Mouse (Mus musculus) intestine, embryonic 16.5 days (tissue): ENCODE results near the gene Slc43a2. TPM values are rescaled to one million over a fixed set of nuclear protein-coding genes. Genes with fewer than 3 reads are reported as not detected.

Source experiments
- ATAC-seq: fragments of 200-750 bp; cut with Nextera tagmentation; 2 replicates; pipeline ENCODE4 v1.8.0; 2017; ENCODE audit warnings: moderate TSS enrichment, moderate library complexity
- H3K27ac ChIP-seq: fragments of 300-500 bp; sonication (generic); 2 replicates; pipeline ENCODE4 v1.5.1; 2014; ENCODE audit warnings: mild to moderate bottlenecking, low read length
- H3K27me3 ChIP-seq: fragments of 300-500 bp; sonication (generic); replicated peaks from 2 replicates; pipeline ENCODE4 v1.6.1; 2014; ENCODE audit warnings: low read length, control low read depth, mixed read lengths; ENCODE audit not compliant: control insufficient read depth, insufficient read depth
- H3K36me3 ChIP-seq: fragments of 300-500 bp; sonication (generic); 2 replicates; pipeline ENCODE4 v1.6.1; 2014; ENCODE audit warnings: low read length, control low read depth; ENCODE audit not compliant: control insufficient read depth, insufficient read depth
- H3K4me1 ChIP-seq: fragments of 300-500 bp; sonication (generic); 2 replicates; pipeline ENCODE4 v1.6.1; 2014; ENCODE audit warnings: low read length, control low read depth, mixed read lengths; ENCODE audit not compliant: control insufficient read depth, insufficient read depth
- H3K4me2 ChIP-seq: fragments of 300-500 bp; sonication (generic); 2 replicates; pipeline ENCODE4 v1.6.1; 2014; ENCODE audit warnings: low read depth, low read length, control low read depth
- H3K4me3 ChIP-seq: fragments of 300-500 bp; sonication (generic); 2 replicates; pipeline ENCODE4 v1.5.1; 2014; ENCODE audit warnings: mild to moderate bottlenecking, low read length
- H3K9ac ChIP-seq: fragments of 300-500 bp; sonication (generic); 2 replicates; pipeline ENCODE4 v1.6.1; 2014; ENCODE audit warnings: low read depth, low read length
- H3K9me3 ChIP-seq: fragments of 300-500 bp; sonication (generic); 2 replicates; pipeline ENCODE4 v1.6.1; 2016; ENCODE audit warnings: low read length, control low read depth; ENCODE audit not compliant: control insufficient read depth
- WGBS: fragments of 180-500 bp; shearing (Covaris S2); extraction: QIAGEN DNeasy Blood & Tissue Kit; methylation state at CpG from one replicate; pipeline ENCODE4 v1.1.7; 2014; 5-methylcytosine and 5-hydroxymethylcytosine counted together
- polyA plus RNA-seq: library from polyadenylated mRNA; unstranded; fragments of >200 nt; fragmentation: Nextera tagmentation; extraction: Ambion mirVana; gene quantifications from 2 replicates; pipeline ENCODE4 v1.2.1, GENCODE M21; 2015

Slc43a2 gene
- polyA plus RNA-seq, 1 experiment from 2014 or later = 22.0 TPM

DNA sequence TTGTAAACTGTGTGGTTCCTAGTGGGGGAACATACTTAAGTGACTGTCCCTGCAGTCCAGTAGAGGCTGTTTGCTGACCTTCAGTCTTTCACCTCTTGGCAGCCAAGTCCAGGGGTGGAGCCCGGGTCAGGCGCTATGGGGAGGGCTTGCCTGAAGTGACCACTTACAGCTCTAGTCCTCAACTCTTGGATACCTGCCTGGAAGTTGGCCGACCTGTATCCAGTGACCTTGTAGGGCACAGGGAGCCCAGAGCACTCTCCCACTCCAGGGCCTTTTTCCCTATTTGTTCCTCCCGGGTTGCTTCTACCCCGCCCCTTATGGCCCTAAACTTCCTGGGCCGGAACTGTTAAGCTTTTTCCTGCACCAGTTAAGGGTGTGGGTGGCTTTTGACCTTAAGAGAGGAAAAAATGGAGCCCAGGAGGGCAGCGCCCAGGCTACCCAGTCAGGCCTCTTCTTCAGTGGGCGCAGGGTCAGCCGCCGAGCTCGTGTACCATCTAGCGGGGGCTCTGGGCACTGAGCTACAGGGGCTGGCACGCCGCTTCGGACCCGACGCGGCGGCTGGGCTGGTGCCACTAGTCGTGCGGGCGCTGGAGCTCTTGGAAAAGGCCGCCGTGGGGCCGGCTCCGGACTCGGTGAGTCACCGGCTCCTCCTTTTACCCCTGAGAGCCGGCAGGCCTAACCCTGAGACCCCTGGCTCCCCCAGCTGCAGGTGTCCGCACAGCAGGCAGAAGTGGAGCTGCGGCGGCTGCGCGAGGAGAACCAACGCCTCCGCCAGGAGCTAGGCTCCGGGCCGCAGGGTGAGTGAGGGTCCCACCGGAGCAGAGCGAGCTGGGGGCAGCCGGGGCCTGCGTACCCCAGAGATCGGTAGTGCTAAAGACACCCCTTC, 21.5 kb upstream of the Slc43a2 start, which contains the start of gene Rilp:
TSS of gene Rilp (plus strand) at position 354 of the 886 bp plus-strand sequence.
- Histone ChIP-seq H3K36me3 (peaks cover 15% of the 10 kb centered on the region), H3K27ac (peak within 1 kb of the TSS; percentile 92), H3K4me3 (peak within 1 kb of the TSS; percentile 62), H3K4me1 (peaks cover 19% of the 10 kb centered on the region), H3K9ac (peak within 1 kb of the TSS; percentile 83), H3K9me3 (no peaks in the 10 kb centered on the region), H3K27me3 (no peaks in the 10 kb centered on the region), H3K4me2 (peak within 1 kb of the TSS; percentile 98)
- WGBS = 2% methylated on average over 43 of the region's 43 CpGs
- ATAC-seq = peak; percentile 76

GRCm38 (mm10) chr11:75510627-75510993, 20.9 kb upstream of the Slc43a2 start:
- Histone ChIP-seq H3K4me1 (peaks cover 19% of the 10 kb centered on the region), H3K9me3 (no peaks in the 10 kb centered on the region), H3K27me3 (no peaks in the 10 kb centered on the region), H3K4me3 (peak overlapping the region; percentile 62), H3K4me2 (peak overlapping the region; percentile 98), H3K27ac (peak overlapping the region; percentile 92), H3K36me3 (peaks cover 14% of the 10 kb centered on the region), H3K9ac (peak overlapping the region; percentile 83)
- WGBS = 3% methylated on average over 18 of the region's 24 CpGs
- ATAC-seq = peak; percentile 89

- H3K9ac ChIP-seq = no peak overlapping the region
- no peak overlapping the region for H3K4me3 ChIP-seq
- H3K27me3 ChIP-seq = no peaks in the 10 kb centered on the region
- peaks cover 19% of the 10 kb centered on the region for H3K4me1 ChIP-seq
- H3K36me3 ChIP-seq = peaks cover 12% of the 10 kb centered on the region
- ATAC-seq = no peak
- H3K9me3 ChIP-seq = no peaks in the 10 kb centered on the region
- H3K27ac ChIP-seq = no peak overlapping the region
- H3K4me2 ChIP-seq = no peak overlapping the region
- 73% methylated on average over 6 of the region's 6 CpGs for WGBS
Measured at GRCm38 (mm10) chr11:75511213-75511612, 20.3 kb upstream of the Slc43a2 start.

GRCm38 (mm10) chr11:75512301-75513018, 19.0 kb upstream of the Slc43a2 start:
- Histone ChIP-seq H3K9me3 (no peaks in the 10 kb centered on the region), H3K27me3 (no peaks in the 10 kb centered on the region), H3K27ac (no peak overlapping the region), H3K9ac (no peak overlapping the region), H3K4me1 (peaks cover 19% of the 10 kb centered on the region), H3K4me3 (no peak overlapping the region), H3K36me3 (peaks cover 12% of the 10 kb centered on the region), H3K4me2 (no peak overlapping the region)
- WGBS = 81% methylated on average over 9 of the region's 9 CpGs
- ATAC-seq = no peak

DNA sequence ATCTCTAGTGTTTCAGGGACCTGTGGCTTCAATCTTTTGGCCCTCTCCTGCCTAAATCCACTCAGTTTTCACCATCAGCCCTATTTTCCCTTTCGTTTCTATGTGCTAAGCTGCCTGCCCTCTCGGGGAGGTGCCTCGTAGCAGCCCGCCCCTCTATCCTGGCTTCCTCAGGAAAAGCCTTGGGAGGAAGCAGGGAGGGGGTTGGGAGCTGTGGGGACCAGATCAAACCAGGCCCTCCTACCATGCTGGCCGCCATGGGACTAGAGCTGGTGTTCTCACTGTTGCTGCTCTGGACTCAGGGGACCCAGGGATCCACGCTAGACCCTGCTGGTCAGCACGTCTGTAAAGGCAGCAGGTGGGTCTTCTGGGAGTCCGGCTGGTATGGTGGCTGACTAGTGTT, 18.2 kb upstream of the Slc43a2 start, which contains the start of gene Scarf1:
TSS of gene Scarf1 (plus strand) at position 205 of the 400 bp plus-strand sequence.
- WGBS = 62% methylated on average over 8 of the region's 8 CpGs
- peaks cover 7% of the 10 kb centered on the region for H3K36me3 ChIP-seq
- H3K27ac ChIP-seq = no peak within 1 kb of the TSS
- H3K4me1 ChIP-seq = peaks cover 19% of the 10 kb centered on the region
- 0 out of 2 replicates have a peak within 1 kb of the TSS, but pooled peaks have one; percentile 7 for H3K4me3 ChIP-seq
- no peak within 1 kb of the TSS for H3K9ac ChIP-seq
- no peaks in the 10 kb centered on the region for H3K27me3 ChIP-seq
- H3K9me3 ChIP-seq = no peaks in the 10 kb centered on the region
- no peak within 1 kb of the TSS for H3K4me2 ChIP-seq
- no peak for ATAC-seq

DNA sequence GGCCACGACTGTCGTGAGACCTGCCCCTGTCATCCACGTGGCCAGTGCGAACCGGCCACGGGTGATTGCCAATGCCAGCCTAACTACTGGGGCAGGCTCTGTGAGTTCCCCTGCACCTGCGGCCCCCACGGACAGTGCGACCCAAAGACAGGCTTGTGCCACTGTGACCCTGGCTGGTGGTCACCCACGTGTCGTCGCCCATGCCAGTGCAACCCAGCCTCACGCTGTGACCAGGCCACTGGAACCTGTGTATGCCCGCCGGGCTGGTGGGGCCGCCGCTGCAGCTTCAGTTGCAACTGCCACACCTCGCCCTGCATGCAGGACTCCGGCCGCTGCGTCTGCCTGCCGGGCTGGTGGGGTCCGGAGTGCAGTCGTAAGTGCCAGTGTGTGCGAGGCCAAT, 16.3 kb upstream of the Slc43a2 start:
- Histone ChIP-seq H3K36me3 (no peaks in the 10 kb centered on the region), H3K9ac (no peak overlapping the region), H3K4me2 (no peak overlapping the region), H3K4me1 (peaks cover 3% of the 10 kb centered on the region; the same call in 1 of the 2 replicates), H3K27me3 (no peaks in the 10 kb centered on the region), H3K27ac (no peak overlapping the region), H3K9me3 (no peaks in the 10 kb centered on the region), H3K4me3 (no peak overlapping the region)
- ATAC-seq = no peak
- 93% methylated on average over 25 of the region's 25 CpGs for WGBS

GRCm38 (mm10) chr11:75519834-75520633, 11.5 kb upstream of the Slc43a2 start:
- H3K36me3 ChIP-seq = no peaks in the 10 kb centered on the region
- H3K4me1 ChIP-seq = no peaks in the 10 kb centered on the region
- no peak overlapping the region for H3K4me3 ChIP-seq
- H3K9me3 ChIP-seq = no peaks in the 10 kb centered on the region
- no peak for ATAC-seq
- WGBS = 74% methylated on average over 15 of the region's 15 CpGs
- H3K27ac ChIP-seq = no peak overlapping the region
- H3K9ac ChIP-seq = no peak overlapping the region
- no peaks in the 10 kb centered on the region for H3K27me3 ChIP-seq
- H3K4me2 ChIP-seq = no peak overlapping the region

DNA sequence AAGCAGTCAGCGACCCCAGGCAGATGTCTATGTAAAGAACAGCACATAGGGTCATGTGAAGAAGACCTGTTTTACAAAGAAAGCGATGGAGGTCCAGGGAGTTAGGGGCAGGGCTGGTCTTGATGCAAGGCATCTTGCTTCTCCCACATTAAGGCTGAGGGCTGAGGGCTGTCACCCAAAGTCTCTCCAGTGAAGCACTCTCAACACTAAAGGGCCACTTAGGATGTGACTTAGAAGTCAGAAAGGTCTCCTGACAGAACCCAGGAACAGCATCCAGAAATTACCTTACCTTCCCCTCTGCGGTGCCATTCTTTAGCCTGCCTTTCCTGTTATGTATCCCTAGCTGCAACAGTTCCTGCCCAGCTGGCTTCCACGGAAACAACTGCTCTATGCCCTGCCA, 9.9 kb upstream of the Slc43a2 start:
- 86% methylated on average over 4 of the region's 4 CpGs for WGBS
- H3K4me1 ChIP-seq = no peaks in the 10 kb centered on the region
- H3K9ac ChIP-seq = no peak overlapping the region
- no peaks in the 10 kb centered on the region for H3K27me3 ChIP-seq
- no peak overlapping the region for H3K27ac ChIP-seq
- ATAC-seq = no peak
- no peak overlapping the region for H3K4me2 ChIP-seq
- H3K36me3 ChIP-seq = no peaks in the 10 kb centered on the region
- H3K9me3 ChIP-seq = no peaks in the 10 kb centered on the region
- no peak overlapping the region for H3K4me3 ChIP-seq

DNA sequence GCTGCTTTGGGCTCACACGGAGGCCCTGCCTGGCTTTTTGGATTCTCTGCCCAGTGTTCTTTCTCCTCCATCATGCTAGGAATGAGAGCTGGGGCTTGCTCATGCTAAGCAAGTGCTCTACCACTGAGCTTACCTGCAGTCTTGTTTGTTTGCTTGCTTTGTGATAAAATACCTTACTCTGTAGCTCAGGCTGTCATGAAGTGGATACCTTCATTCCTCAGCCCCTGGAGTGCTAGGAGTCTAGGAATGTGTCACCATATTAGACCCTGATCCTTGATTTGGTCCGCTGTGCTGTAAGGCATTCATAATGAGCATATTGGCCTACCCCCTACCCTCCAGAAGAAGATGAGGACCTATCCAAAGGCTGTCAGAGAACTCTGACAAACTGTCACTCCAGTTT, 8.7 kb upstream of the Slc43a2 start:
- 86% methylated on average over 2 of the region's 2 CpGs for WGBS
- H3K27me3 ChIP-seq = no peaks in the 10 kb centered on the region
- no peak overlapping the region for H3K4me3 ChIP-seq
- no peaks in the 10 kb centered on the region for H3K4me1 ChIP-seq
- ATAC-seq = no peak
- H3K4me2 ChIP-seq = no peak overlapping the region
- H3K36me3 ChIP-seq = no peaks in the 10 kb centered on the region
- no peaks in the 10 kb centered on the region for H3K9me3 ChIP-seq
- no peak overlapping the region for H3K27ac ChIP-seq
- no peak overlapping the region for H3K9ac ChIP-seq
